In the genomic region with DNA sequence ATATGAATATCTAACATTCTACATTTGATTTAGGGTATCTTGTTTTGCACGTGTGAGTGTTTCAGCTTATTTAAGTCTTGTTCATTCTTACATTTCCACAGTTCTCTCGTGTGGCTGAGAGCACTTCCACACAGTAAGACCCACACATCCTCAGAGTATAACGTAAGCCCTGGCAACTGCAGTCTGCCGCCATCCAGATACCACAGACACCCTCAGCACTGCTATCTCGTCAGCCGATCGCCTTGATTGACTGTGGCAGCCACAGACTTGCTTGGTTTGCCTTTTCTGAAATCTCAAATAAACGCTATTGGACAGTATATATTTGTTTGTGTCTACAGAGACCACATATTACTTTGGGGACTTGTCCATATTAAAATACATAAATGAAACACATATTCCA, we compare ENCODE assay signal across 27 mouse cellular contexts.
DNase-seq lines count a peak whose midpoint lies in the region; ATAC-seq lines count a peak whose summit lies in the region.
"Had no signal": no experiment of that assay in that cellular context is flagged by ENCODE, and none has a peak within 500 bp of the region (broad histone marks: within the 10 kb centered on the region; RNA-seq: fewer than 3 reads in every experiment).

No protein-coding gene starts in this region.

- H3K4me3 ChIP-seq in forebrain, embryonic 15.5 days = no peak overlapping the region
- H3K4me3 ChIP-seq: forebrain, embryonic 10.5 days; forebrain, embryonic 13.5 days; gastrocnemius, adult 2 months; heart, adult 2 months; heart, embryonic 10.5 days; heart, embryonic 13.5 days; hindbrain, embryonic 12.5 days; hindbrain, embryonic 15.5 days had no signal

- H3K9ac ChIP-seq in forebrain, embryonic 15.5 days (replicated peaks) = no peak overlapping the region
- H3K9ac ChIP-seq: forebrain, embryonic 13.5 days; forebrain, postnatal 0 days; heart, embryonic 13.5 days; hindbrain, embryonic 12.5 days; hindbrain, embryonic 15.5 days had no signal

- H3K4me2 ChIP-seq in forebrain, embryonic 15.5 days (replicated peaks) = no peak overlapping the region
- H3K4me2 ChIP-seq: forebrain, embryonic 13.5 days; heart, embryonic 13.5 days; hindbrain, embryonic 12.5 days; hindbrain, embryonic 15.5 days had no signal

- peak; percentile 72 for DNase-seq in CD4-positive helper T cell, adult 2 months (ENCODE audit: low read depth, low spot score)
- DNase-seq in induced T-regulatory cell, adult 2 months (ENCODE audit: low read depth) = peak; percentile 72
- DNase-seq in right cerebral cortex, postnatal 36 days (ENCODE audit: low spot score in 2 of 2) = no peak
- DNase-seq in left cerebral cortex, postnatal 10 days (ENCODE audit: extremely low spot score in 1 of 2, low spot score in 2 of 2) = no peak
- DNase-seq: adrenal gland, adult 2 months; adrenal gland, postnatal 14 days; B cell, adult 2 months; cerebellum, adult 11-12 months; cerebellum, adult 9-10 months; cerebellum, postnatal 14 days; forebrain, postnatal 0 days; gastrocnemius, adult 2 months; gastrocnemius, postnatal 14 days; heart, adult 2 months; kidney, adult 18-20 months had no signal

- intact Hi-C loops in left cerebral cortex, postnatal 10 days (cut with DNase I) = no loop called here

- no peaks in the 10 kb centered on the region for H3K27me3 ChIP-seq in forebrain, embryonic 15.5 days
- H3K27me3 ChIP-seq: CH12.LX; forebrain, embryonic 13.5 days; heart, embryonic 13.5 days; hindbrain, embryonic 12.5 days; hindbrain, embryonic 15.5 days; Patski had no signal

- H3K27ac ChIP-seq in forebrain, embryonic 15.5 days (replicated peaks) = no peak overlapping the region
- H3K27ac ChIP-seq: forebrain, embryonic 10.5 days; forebrain, embryonic 13.5 days; gastrocnemius, adult 2 months; heart, adult 2 months; heart, embryonic 10.5 days; heart, embryonic 13.5 days; hindbrain, embryonic 12.5 days; hindbrain, embryonic 15.5 days had no signal

- H3K36me3 ChIP-seq in forebrain, embryonic 15.5 days = no peaks in the 10 kb centered on the region
- H3K36me3 ChIP-seq: hindbrain, embryonic 12.5 days; hindbrain, embryonic 15.5 days had no signal

- ATAC-seq in CD4-positive, CD25-positive, alpha-beta regulatory T cell, adult 4 months = peak; percentile 71
- no peak for ATAC-seq in forebrain, embryonic 15.5 days (replicated peaks)
- ATAC-seq: forebrain, embryonic 13.5 days; forebrain, postnatal 0 days; intestine, embryonic 16.5 days; Patski had no signal

- WGBS in forebrain, embryonic 15.5 days = 90% methylated on average over 8 of the region's 8 CpGs

- no peaks in the 10 kb centered on the region for H3K9me3 ChIP-seq in forebrain, embryonic 15.5 days
- H3K9me3 ChIP-seq: forebrain, embryonic 10.5 days; forebrain, embryonic 13.5 days; G1E; heart, embryonic 10.5 days; heart, embryonic 13.5 days; hindbrain, embryonic 12.5 days; hindbrain, embryonic 15.5 days had no signal

- no peaks in the 10 kb centered on the region for H3K4me1 ChIP-seq in forebrain, embryonic 15.5 days
- H3K4me1 ChIP-seq: forebrain, embryonic 10.5 days; forebrain, embryonic 13.5 days; heart, embryonic 10.5 days; hindbrain, embryonic 12.5 days; hindbrain, embryonic 15.5 days had no signal

Comparison
In these comparisons a context has a peak if more than half of its experiments do, and no peak if none do; other contexts are left out.
1. DNase-seq: peak in CD4-positive helper T cell, adult 2 months (single experiment) and induced T-regulatory cell, adult 2 months (single experiment); none in right cerebral cortex, postnatal 36 days (0 of 2) and left cerebral cortex, postnatal 10 days (0 of 2).